Mouse (Mus musculus) adrenal gland, adult 2 months (tissue): ENCODE measurements around the gene Hist1h2bk. TPM values are rescaled to one million over a fixed set of nuclear protein-coding genes. Genes with fewer than 3 reads are reported as not detected.
"Not testable (repeated sequence)": the region's sequence is repeated elsewhere in the genome, so short reads cannot be mapped to it uniquely, and the experiment has no call there.

Source experiments
- DNase-seq: peaks from one replicate; pipeline ENCODE4 v3.0.0; 2021
- polyA plus RNA-seq: library from polyadenylated mRNA; depleted of rRNA; stranded (reverse); fragments of >200 nt; gene quantifications from 2 replicates; pipeline ENCODE4 v1.2.3, GENCODE M21; 2012
- total RNA-seq, 2 experiments: library from RNA; stranded (reverse); gene quantifications; 2 replicates each; pipeline ENCODE4 v1.2.3; 2021

Hist1h2bk gene
- total and polyA plus RNA-seq, 3 experiments: 1.9 to 48.0 (median 27.4) TPM

DNA sequence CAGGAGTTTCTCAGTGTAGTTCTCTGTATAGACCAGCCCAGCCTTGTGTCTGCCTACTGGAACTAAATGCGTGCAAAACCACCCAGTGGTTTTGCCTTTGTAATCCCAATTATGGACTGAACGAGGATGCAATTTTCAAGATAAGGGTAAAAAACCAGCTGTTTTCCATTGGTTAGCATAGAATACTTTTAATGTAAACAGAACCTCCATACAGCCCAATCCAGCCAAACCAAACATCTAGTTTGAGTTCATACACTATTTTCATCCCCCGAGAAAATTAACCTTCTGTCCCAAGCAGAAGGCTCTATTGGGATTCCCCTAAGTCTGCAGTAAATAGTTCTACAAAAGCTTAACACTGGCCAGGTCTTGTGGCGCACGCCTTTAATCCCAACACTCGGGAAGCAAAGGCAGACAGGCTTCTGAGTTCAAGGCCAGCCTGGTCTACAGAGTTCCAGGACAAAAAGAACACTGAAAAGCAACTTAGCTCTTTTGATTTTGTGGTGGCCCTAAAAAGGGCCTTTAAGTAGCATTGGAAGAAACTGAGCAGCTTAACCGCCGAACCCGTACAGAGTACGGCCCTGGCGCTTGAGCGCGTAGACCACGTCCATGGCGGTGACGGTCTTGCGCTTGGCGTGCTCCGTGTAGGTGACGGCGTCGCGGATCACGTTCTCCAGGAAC lies 4.9 kb downstream of the Hist1h2bk start:
- DNase-seq: no peak

DNA sequence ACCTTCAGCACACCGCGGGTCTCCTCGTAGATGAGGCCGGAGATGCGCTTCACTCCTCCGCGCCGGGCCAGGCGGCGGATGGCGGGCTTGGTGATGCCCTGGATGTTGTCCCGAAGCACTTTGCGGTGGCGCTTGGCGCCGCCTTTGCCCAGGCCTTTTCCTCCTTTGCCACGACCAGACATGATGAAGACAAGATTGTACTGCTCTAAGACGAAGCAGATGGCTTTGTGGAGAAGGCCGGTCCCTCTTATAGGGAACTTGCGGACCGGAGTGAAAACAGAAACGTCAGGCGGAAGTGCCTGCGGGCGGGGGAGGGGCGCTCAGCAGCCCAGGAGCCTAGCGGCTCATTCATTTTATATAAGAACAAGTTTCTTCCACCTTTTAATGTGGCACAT lies 5.5 kb downstream of the Hist1h2bk start, which contains the start of gene Hist1h4i:
Gene Hist1h4i, minus strand, starts transcription at position 221 of the 395 bp plus-strand sequence.
- DNase-seq: peak; percentile 95

DNA sequence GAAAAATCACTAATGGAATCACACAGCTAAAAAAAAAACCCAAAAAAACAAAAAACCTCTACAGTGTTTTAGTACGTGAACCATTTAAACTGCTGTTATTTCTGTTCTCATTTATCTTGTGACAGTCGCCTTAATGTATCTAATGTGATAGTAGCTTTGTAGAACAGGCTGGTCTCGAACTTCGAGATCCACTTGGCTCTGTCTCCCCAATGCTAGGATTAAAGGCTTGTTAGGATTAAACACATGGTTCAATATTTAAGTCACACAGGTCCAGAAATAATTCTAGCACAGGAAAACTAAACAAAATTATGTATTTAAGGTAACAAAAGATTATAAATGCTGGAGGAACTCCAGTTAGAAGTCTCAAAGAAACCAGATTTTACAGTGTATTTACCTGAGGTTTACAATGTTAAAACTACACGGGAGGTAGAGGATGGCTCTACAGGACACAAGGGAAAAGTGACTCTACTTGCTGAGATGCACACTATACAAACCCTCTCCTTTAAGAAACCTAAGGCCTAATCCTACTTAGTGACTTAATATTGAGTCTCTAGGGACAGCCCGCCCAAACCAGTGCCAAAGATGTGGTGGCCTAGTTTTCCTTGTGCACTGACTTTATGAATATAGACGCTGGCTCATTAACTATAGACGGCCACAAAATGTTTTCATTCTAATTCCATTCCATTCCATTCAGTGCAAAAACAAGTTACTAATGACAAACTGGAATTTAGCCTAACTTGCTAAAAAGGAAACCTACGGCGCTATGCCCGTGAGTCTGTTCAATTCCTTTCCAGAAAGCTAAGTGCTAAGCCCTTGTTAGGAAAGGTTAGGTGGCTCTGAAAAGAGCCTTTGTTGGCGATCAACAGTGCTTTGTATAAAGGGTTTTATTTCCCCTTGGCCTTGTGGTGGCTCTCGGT lies 6.2 kb downstream of the Hist1h2bk start:
- no peak for DNase-seq

DNA sequence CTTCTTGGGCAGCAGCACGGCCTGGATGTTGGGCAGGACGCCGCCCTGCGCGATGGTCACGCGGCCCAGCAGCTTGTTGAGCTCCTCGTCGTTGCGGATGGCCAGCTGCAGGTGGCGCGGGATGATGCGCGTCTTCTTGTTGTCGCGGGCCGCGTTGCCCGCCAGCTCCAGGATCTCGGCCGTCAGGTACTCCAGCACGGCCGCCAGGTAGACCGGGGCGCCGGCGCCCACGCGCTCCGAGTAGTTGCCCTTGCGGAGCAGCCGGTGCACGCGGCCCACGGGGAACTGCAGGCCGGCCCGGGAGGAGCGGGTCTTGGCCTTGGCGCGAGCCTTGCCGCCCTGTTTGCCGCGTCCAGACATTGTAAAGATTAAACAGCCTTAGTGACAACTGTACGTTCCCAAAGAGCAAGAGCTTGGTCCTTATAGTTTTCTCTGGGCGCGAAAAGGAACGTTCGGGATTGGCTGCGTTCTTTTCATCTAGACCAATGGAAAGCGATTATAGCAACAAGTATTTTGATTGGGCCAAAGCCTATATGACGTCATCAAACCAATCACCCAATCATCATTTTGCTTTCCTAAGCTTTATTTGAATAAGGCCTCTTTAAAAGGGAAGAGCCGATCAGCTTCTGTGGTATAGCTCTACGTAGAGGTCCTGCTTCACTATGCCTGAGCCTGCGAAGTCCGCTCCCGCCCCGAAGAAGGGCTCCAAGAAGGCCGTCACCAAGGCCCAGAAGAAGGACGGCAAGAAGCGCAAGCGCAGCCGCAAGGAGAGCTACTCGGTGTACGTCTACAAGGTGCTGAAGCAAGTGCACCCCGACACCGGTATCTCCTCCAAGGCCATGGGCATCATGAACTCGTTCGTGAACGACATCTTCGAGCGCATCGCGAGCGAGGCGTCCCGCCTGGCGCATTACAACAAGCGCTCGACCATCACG lies 7.2 kb downstream of the Hist1h2bk start, which contains the start of the genes Hist1h2ag and Hist1h2bj:
Gene Hist1h2ag, minus strand, starts transcription at position 377 of the 935 bp plus-strand sequence.
Gene Hist1h2bj, plus strand, starts transcription at position 647 of the 935 bp plus-strand sequence.
- peak; percentile 93 for DNase-seq

DNA sequence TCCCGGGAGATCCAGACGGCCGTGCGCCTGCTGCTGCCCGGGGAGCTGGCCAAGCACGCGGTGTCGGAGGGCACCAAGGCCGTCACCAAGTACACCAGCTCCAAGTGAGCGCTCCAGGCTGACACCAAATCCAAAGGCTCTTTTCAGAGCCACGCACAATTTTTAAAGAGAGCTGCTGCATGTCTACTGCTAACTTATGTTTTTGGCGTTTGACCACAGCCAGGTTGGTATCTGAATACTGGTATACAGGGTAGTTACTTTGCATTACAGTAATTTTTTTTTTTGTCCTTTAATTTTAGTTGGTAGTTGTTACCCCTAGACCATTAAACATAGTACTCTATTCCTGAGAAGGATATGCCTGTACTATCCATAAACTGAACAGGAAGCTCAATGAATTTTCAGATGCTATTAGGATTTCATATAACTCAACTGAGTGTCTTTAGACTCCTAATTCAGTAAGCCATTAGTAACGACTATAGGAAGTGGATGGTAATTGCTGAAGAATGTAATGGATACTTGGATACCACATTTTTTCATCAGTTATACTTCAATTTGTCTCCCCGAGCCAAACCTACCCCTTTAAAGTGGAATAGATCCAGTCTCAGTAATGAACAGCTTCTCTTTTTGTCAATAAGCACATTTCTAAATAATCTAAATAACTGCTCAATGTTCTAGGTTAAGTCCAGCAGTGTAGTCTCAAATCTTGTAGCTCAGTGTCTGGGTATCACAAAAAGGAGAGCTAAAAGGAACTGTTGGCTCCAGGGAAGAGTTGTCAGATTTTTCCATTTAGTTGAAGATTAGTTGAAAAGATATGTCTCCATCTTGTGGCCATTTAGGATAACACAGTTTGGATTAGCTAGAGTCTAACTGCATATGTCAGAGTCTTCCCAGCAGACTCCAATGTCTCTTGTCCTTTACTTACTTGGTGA lies 8.1 kb downstream of the Hist1h2bk start:
- DNase-seq: no peak

DNA sequence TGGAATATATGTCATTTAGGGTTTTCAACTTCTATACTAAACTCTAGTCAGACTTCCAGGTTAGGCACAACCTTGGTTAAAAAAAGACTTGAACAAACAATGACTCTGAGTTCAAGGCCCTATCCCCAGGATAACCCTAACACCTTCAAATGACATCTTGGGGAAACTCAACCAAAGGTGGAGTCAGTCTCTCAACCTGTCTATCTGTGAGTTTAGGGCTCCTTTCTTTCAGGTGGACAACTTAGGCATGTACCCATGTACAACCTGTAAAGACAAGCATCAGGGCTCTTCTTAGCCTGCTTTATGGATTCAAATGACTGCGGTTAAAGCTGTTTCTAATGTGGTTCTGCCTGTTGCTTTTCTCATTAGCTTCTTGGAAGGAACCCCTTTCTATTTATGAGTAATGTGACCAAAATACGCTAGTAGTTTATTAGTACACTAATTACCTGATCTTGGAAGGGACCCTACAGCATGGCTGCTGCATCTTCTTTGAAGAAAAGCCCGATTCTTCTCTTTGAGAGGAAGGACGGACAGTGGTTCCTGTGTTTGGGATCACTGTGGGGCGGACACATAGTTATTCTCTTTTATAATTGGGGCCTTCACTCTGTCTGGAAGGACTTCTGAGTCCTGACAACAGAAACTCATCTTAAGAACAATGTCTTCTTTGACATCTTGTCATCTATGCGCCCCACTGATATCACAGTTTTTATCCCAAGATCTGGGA lies 8.9 kb downstream of the Hist1h2bk start:
- no peak for DNase-seq

DNA sequence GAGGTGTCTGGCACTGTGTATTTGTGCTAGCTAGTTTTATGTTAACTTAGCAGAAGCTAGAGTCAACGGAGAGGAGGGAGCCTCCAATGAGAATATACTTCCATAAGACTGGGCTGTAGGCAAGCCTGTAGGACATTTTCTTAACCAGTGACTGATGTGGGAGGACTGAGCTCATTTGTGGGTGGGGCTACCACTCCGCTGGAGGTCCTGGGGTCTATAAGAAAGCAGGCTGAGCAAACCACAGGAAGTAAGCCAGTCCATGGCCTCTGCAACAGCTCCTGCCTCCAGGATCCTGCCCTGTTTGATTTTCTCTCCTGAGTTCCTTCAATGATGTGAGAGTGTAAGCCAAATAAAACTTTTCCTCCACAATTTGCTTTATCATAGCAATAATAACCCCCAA lies 9.6 kb downstream of the Hist1h2bk start:
- no peak for DNase-seq

DNA sequence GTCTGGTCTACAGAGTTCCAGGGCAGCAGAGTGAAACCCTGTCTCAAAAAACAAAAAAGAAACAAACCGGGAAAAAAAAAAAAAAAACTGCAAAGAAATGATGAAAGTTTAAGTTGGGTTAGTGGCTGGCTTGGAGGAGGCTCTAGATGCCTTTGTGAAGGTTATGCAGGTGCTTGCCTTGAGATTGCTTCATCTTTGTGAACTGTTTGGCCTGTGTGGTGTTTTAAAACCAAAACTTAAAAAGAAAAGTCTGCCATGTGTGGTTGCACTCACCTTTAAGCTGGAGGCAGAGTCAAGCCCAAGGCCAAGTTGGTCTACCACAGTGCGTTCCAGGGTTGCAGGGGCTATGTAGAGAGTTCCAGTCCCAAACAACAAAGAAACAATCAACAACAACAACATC lies 13.4 kb downstream of the Hist1h2bk start:
- DNase-seq: no peak

DNA sequence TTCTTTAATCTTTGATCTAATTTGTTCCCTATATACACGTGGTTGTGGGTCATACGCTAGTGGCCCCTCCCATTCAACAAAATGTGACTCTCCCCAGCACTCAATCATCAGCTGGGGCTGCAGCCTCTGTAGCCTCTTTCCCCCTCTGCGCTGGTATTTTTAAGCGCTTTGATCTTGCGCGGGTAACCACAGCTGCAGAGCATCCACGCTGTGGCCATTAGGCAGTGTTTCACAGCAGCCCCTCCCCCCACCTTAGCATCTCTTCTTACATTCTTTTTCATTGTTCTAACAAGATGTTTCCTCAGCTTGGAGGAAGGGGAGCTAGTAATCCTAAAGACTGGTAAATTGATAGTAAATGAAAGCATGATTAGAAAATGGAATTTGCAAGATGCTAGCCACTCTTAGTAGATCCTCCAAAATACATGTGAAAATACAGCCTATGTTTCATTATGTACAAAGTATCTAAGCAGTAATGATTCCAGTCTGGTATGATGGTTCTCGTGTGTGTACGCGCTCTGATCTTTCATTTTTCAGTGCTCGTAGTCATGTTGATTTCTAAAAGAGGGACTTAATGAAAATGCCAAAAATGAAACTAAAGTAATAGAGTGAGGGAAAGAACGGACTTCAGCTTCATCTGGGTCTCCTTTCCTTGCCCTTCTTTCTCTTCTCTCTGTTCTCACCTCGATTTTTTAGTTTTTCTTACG lies 14.2 kb downstream of the Hist1h2bk start:
- DNase-seq: peak; percentile 24

DNA sequence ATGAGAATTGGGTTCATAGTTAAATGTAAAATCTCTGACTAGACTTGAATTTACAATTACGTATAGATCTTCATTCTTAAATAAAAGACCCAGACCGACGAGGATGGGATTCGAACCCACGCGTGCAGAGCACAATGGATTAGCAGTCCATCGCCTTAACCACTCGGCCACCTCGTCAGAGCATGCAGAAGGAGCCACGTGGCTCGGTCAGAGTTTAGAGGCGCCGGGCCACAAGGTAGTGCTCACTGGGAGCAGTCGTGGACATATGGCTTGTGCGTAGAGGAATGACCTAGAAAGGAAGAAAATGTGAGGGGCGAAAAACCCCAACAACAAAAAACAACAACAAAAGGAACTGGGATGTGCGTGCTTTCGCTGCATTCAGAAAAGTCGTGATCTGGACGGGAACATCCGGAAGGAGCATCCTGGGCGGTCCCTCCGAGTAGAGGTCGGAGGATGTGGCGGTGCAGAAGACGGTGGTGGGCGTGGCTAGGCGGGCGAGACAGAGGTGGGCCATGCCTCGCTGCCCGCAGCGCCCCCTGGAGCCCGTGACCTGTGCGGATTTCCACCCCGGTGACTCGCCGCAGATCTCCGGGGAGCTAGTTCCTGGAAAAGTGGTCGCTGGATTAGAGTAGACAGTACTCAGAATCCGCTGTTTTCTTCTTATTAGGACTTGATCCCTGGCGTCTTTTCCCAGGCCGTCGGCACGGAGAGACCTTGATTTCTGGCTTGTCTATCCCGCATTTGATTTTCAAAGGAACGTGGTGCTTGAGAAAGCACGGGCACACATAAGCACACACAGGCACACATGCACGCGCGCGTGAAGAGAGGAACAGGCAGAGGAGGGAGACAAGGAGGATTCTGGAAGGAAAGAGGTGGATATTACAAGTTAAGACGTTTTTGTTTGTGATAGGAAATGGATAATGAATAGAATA lies 15.2 kb downstream of the Hist1h2bk start:
- DNase-seq: peak; percentile 96

DNA sequence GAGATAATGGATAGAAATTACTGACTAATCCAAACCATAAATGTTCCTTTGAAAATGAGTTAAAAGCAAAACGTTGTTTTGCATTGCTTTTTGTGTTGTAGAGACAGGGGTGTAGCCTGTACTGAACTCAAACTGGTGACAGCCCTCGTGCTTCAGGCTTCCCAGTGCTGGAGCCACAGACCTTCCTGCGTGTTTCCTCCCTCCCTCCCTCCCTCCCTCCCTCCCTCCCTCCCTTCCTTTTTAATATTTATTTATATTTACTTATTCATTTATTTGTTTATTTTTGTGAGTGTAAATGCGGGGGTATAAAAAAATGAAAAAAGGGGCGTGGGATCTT lies 15.8 kb downstream of the Hist1h2bk start:
- no peak for DNase-seq

DNA sequence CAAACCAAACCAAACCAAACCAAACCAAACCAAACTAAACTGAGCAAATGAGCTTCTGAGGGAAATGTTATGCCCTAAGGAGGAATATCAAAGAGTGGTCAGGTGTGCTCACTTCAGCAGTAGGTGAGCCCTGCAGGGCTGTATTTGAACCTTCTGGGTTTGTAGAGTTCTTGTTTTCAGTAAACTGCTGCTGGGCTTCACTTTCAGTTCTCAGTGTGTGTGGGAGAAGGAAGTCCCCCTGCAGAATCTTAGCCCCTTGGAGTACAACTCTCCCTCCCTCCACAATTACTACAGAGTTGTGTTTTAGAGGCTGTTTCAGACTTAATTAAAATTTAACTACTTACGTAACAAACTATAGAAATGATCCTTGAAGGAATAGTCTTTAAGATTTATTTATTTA lies 18.1 kb downstream of the Hist1h2bk start:
- no peak for DNase-seq

DNA sequence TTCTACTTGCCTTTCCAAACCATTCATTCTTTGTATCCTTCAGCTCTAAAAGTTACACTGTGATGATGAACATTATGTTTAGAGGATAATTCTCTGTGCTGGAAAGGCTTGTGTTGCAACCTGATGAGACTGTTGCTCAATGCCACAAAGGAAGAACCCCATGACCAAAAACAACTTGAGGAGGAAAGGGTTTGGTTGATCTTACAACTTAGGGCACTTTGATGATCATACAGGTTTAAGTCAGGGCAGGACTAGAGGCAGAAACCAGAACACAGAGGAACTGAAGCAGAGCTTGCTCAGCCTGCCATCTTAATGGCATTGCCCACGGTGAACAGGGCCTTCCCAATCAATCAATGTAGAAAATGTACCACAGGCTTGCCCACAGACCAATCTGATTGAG lies 25.8 kb downstream of the Hist1h2bk start:
- no peak for DNase-seq

DNA sequence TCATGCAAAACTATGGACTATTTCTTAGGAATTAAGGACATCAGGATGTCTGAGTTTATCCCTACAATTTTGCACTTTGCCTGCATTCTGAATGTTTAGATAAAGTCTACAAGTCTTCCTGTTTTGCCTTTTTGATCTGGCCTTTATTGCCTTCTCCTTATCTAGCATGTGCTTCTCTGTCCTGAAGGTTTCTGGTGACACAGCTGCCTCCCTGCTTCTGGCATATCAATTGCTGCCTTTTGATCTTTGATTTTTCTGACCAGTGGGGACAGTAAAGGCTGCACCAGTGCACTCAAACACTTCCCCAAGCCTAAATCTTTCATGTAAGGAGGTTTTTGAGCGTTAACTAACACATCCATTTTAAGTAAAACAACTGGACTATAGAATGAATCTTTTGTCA lies 27.8 kb downstream of the Hist1h2bk start:
- DNase-seq: no peak

DNA sequence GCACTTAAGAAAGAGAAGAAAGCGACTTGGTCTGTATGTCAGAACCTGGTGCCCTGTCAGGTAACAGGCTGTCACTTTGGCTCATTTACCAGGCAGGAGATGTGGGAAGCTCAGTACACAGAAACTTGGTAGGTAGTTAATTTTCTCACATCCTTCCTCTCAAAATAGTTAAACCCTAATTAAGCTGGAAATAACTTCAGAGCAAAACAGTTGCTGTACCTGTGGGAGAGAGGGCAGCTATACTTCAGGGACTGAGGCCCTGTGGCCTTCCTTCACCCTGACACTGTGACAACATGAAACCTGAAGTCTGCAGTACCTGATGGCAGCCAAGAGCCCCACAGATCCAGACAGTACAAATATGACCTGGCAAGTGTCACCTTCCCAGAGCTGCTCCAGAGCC lies 48.5 kb downstream of the Hist1h2bk start, which contains the start of gene Vmn1r188:
Gene Vmn1r188, plus strand, starts transcription at position 301 of the 400 bp plus-strand sequence.
- not testable (repeated sequence) for DNase-seq
